Mouse (Mus musculus) embryonic stem cell, embryonic (primary cell): ENCODE measurements at regions not wholly inside any gene's neighbourhood (a gene's known extent, or its start where the extent isn't known, plus 50 kb on each side); places are given as distances from the start of the nearest gene placed in this dataset.

ENCODE experiments used
- CTCF ChIA-PET, 4 experiments: fragments of 300-600 bp in 2 of 4; fragments of 350-600 bp in 2 of 4; sonication (Branson Sonifier 250); formaldehyde crosslinking; loops; one replicate each; lab custom pipeline; 2022; ENCODE audit warnings: inconsistent platforms in 2 of 4; lab: Charles Lee
- POLR2A ChIA-PET, 4 experiments: fragments of 300-600 bp in 2 of 4; fragments of 350-600 bp in 2 of 4; sonication (Branson Sonifier 250); formaldehyde crosslinking; loops; one replicate each; lab custom pipeline; 2022; ENCODE audit warnings: antibody characterized with exemption in 4 of 4, inconsistent platforms in 1 of 4; lab: Charles Lee

DNA sequence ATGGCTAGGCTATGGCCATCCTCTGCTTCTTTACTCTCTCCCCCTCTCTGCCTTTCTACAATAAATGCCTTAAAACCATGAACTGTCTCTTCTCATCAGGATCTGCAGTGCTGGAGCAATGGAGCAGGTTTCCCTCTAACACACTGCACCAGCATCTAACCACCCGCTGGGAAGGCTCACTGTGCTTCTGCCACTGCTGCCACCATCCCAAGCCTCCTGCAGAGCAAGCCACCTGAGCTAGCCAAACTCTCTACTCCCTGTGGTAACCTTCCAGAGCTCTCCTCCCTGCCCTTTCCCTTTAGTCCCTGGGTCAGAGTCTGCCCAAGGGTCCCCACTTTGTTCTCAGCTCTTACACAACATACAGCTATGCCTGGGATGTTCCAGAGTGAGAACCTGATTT lies 107.3 kb upstream of the 4933402E13Rik start:
- POLR2A ChIA-PET = no interaction called here
- CTCF ChIA-PET = no interaction called here

DNA sequence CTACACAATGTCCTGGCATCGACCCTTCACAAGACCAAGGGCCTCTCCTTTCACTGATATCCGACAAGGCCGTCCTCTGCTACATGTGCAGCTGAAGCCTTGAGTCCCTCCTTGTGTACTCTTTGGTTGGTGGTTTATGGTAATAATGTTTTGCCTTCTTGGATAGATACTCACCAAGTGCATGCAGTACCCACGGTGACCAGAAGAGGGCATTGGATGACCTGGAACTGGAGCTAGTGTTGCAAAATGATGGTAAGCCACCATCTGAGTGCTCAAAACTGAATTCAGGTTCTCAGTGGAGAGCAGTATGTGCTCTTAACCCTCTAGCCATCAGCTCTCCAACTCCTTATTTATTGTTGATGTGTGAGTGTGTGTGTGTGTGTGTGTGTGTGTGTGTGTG lies 103.2 kb upstream of the 4933402E13Rik start:
- ChIA-PET CTCF (interaction anchor here in 2 of 4 experiments (0.7 to 1.1 kb wide), 2 partner anchors 347 to 1656 kb away, joined by 3 to 5 read pairs; no protein-coding TSS in a partner anchor), POLR2A (interaction anchor here in 2 of 4 experiments (0.6 to 0.7 kb wide), 2 partner anchors 21 to 212 kb away, joined by 4 to 6 read pairs; no protein-coding TSS in a partner anchor)
